In the genomic region with DNA sequence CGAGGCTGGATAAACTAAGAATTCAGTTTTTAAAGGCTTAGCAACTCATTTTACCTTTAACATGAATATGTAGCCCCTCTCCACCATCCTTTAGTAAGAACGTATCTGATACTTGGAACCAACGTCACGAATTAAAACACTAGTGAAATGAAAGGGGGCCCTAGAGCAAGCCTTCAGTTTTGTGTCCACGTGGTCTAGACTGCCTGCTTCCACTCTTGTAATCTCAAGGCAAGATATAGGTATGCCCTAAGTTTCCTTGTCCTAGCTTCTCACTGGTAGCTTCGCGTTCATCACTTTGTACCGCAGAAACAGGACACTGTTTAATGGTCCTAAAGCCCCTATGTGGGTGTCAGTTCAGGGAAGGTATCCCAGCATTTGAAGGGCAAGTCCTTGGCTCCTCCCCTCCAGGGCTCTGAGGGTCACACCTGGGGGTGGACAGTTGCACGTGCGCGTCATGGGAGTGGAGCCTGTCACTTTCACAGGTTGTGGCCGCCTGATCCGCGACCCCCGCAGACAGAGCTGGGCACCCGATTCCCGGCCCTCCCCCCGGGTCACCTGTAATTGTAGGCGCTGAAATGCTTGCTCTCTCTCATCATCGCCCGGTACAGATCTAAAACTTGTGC, we compare ENCODE assay signal across 8 mouse cellular contexts. TPM values are rescaled to one million over a fixed set of nuclear protein-coding genes. Genes with fewer than 3 reads are reported as not detected.
A peak's percentile ranks its signal among the peaks of the same experiment; 100 is the strongest.
DNase-seq lines count a peak whose midpoint lies in the region; ATAC-seq lines count a peak whose summit lies in the region.

No protein-coding gene starts in this region.

- H3K9ac ChIP-seq in forebrain, embryonic 16.5 days (replicated peaks; ENCODE audit: low read depth, low read length): peak overlapping the region; percentile 85
- peak overlapping the region; percentile 78 for H3K9ac ChIP-seq in hindbrain, embryonic 12.5 days

- H3K4me1 ChIP-seq in forebrain, embryonic 16.5 days (replicated peaks; ENCODE audit: control insufficient read depth, insufficient read depth, low read length): peaks cover 14% of the 10 kb centered on the region; the same call in 1 of the 2 replicates
- H3K4me1 ChIP-seq in hindbrain, embryonic 12.5 days: peaks cover 12% of the 10 kb centered on the region

- ATAC-seq in forebrain, embryonic 16.5 days: peak; percentile 13; the same call in 1 of the 2 replicates
- ATAC-seq in hindbrain, embryonic 12.5 days (ENCODE audit: low FRiP score): peak; percentile 54

- peak overlapping the region; percentile 73 for H3K4me2 ChIP-seq in forebrain, embryonic 16.5 days (ENCODE audit: low read length)
- peak overlapping the region; percentile 86 for H3K4me2 ChIP-seq in hindbrain, embryonic 12.5 days (replicated peaks)

- 5% methylated on average over 21 of the region's 21 CpGs for WGBS in forebrain, embryonic 16.5 days
- WGBS in hindbrain, embryonic 12.5 days: 10% methylated on average over 21 of the region's 21 CpGs

- DNase-seq in MEL-GATA-1-ER (ENCODE audit: extremely low read depth, low read depth): peak; percentile 36
- peak; percentile 53 to 61 for DNase-seq in cerebellum, adult 18-20 months
- peak; percentile 18 for DNase-seq in left cerebral cortex, adult 11 months (ENCODE audit: low spot score)
- DNase-seq in lung, postnatal 25 days (ENCODE audit: low spot score): peak; percentile 13
- peak; percentile 45 for DNase-seq in right cerebral cortex, adult 2 months (ENCODE audit: low spot score in 2 of 2)
- DNase-seq in urinary bladder, postnatal 14 days (ENCODE audit: low spot score): peak; percentile 7

- peak overlapping the region; percentile 68 for H3K4me3 ChIP-seq in forebrain, embryonic 16.5 days (replicated peaks; ENCODE audit: low read length)
- H3K4me3 ChIP-seq in hindbrain, embryonic 12.5 days: peak overlapping the region; percentile 76

- no peaks in the 10 kb centered on the region for H3K27me3 ChIP-seq in forebrain, embryonic 16.5 days (replicated peaks; ENCODE audit: control insufficient read depth, insufficient read depth, low read length)
- no peaks in the 10 kb centered on the region for H3K27me3 ChIP-seq in hindbrain, embryonic 12.5 days

- H3K9me3 ChIP-seq in forebrain, embryonic 16.5 days (ENCODE audit: control insufficient read depth, low read length): no peaks in the 10 kb centered on the region
- no peaks in the 10 kb centered on the region for H3K9me3 ChIP-seq in hindbrain, embryonic 12.5 days (replicated peaks)

- H3K36me3 ChIP-seq in forebrain, embryonic 16.5 days (ENCODE audit: control insufficient read depth, insufficient read depth): no peaks in the 10 kb centered on the region
- no peaks in the 10 kb centered on the region for H3K36me3 ChIP-seq in hindbrain, embryonic 12.5 days

- H3K27ac ChIP-seq in forebrain, embryonic 16.5 days (ENCODE audit: low read length): no peak overlapping the region
- no peak overlapping the region; the same call in 1 of the 2 replicates for H3K27ac ChIP-seq in hindbrain, embryonic 12.5 days

RNA-seq across cellular contexts. Expression of a gene that starts 0.6 kb away (rescaled TPM):
- 29.2 and 32.2 TPM in 2 replicates for polyA plus RNA-seq in forebrain, embryonic 16.5 days (2015; fragmentation: Nextera tagmentation; extraction: Ambion mirVana)
- 27.8 and 28.9 TPM in 2 replicates for polyA plus RNA-seq in hindbrain, embryonic 12.5 days (2016; fragmentation: Nextera tagmentation; extraction: Ambion mirVana)

RNA-seq across cellular contexts. Expression of a gene that starts 0.7 kb away (rescaled TPM):
- 36.9 and 37.1 TPM in 2 replicates for polyA plus RNA-seq in forebrain, embryonic 16.5 days (2015; fragmentation: Nextera tagmentation; extraction: Ambion mirVana)
- polyA plus RNA-seq in hindbrain, embryonic 12.5 days (2016; fragmentation: Nextera tagmentation; extraction: Ambion mirVana): 22.0 and 23.3 TPM in 2 replicates

Comparison
In these comparisons a context has a peak if more than half of its experiments do, and no peak if none do; other contexts are left out.
1. DNase-seq: peak in every context shown above with its lines; median percentile 57 in cerebellum, adult 18-20 months; 45 in right cerebral cortex, adult 2 months; 36 in MEL-GATA-1-ER; 18 in left cerebral cortex, adult 11 months; 13 in lung, postnatal 25 days; 7 in urinary bladder, postnatal 14 days.